Comparison of ENCODE assay signal across 7 mouse cellular contexts in genomic region chr16:44138979-44139535, GRCm38 (mm10). TPM values are rescaled to one million over a fixed set of nuclear protein-coding genes. Genes with fewer than 3 reads are reported as not detected.
DNase-seq lines count a peak whose midpoint lies in the region; ATAC-seq lines count a peak whose summit lies in the region.

No protein-coding gene starts in this region.

- WGBS in intestine, embryonic 15.5 days: under 1% methylated on average over 25 of the region's 25 CpGs
- WGBS in midbrain, embryonic 10.5 days: under 1% methylated on average over 25 of the region's 25 CpGs

- no peaks in the 10 kb centered on the region for H3K36me3 ChIP-seq in intestine, embryonic 15.5 days
- no peaks in the 10 kb centered on the region for H3K36me3 ChIP-seq in midbrain, embryonic 10.5 days

- peak overlapping the region; percentile 97 for H3K27ac ChIP-seq in intestine, embryonic 15.5 days
- H3K27ac ChIP-seq in midbrain, embryonic 10.5 days (replicated peaks): peak overlapping the region; percentile 97

- H3K4me3 ChIP-seq in intestine, embryonic 15.5 days (replicated peaks): peak overlapping the region; percentile 97
- peak overlapping the region; percentile 97 for H3K4me3 ChIP-seq in midbrain, embryonic 10.5 days

- H3K9ac ChIP-seq in intestine, embryonic 15.5 days: peak overlapping the region; percentile 81

- peak; percentile 91 for ATAC-seq in intestine, embryonic 15.5 days

- peaks cover 6% of the 10 kb centered on the region; the same call in 1 of the 2 replicates for H3K4me1 ChIP-seq in intestine, embryonic 15.5 days (replicated peaks)
- H3K4me1 ChIP-seq in midbrain, embryonic 10.5 days: peaks cover 22% of the 10 kb centered on the region

- peak; percentile 92 for DNase-seq in adrenal gland, adult 2 months
- peak; percentile 89 for DNase-seq in embryo, embryonic 11.5 days (ENCODE audit: low read depth, low spot score)
- peak; percentile 77 to 82 for DNase-seq in gastrocnemius, postnatal 36 days
- peak; percentile 90 to 96 for DNase-seq in left cerebral cortex, postnatal 25 days (ENCODE audit: low spot score in 2 of 2)
- peak; percentile 84 for DNase-seq in midbrain, embryonic 10.5 days (ENCODE audit: low spot score)
- peak; percentile 80 for DNase-seq in right cerebral cortex, postnatal 4 days

- H3K27me3 ChIP-seq in intestine, embryonic 15.5 days (replicated peaks): no peaks in the 10 kb centered on the region
- no peaks in the 10 kb centered on the region for H3K27me3 ChIP-seq in midbrain, embryonic 10.5 days (ENCODE audit: low read depth, poor library complexity, severe bottlenecking)

- H3K4me2 ChIP-seq in intestine, embryonic 15.5 days (replicated peaks): peak overlapping the region; percentile 79

- H3K9me3 ChIP-seq in intestine, embryonic 15.5 days: no peaks in the 10 kb centered on the region
- H3K9me3 ChIP-seq in midbrain, embryonic 10.5 days (replicated peaks): no peaks in the 10 kb centered on the region

- intact Hi-C loops in gastrocnemius, postnatal 36 days (cut with DNase I): no loop called here
- intact Hi-C loops in left cerebral cortex, postnatal 25 days (cut with DNase I): loop anchor here (1.0 to 2.0 kb wide), 2 partner anchors 17 to 34 kb away; partner anchors contain the start of gene Usf3

RNA-seq across cellular contexts. Expression of gene Atp6v1a, which starts 0.4 kb away (rescaled TPM):
- total RNA-seq in adrenal gland, adult 2 months (2021): 100 to 1,000 TPM; 140 to 162 TPM
- polyA plus RNA-seq in adrenal gland, adult 2 months (2012; rRNA removed): 10.5 and 12.9 TPM in 2 replicates
- 10 to 100 TPM; 20.5 to 21.6 TPM for total RNA-seq in gastrocnemius, postnatal 36 days (2021)
- 61.0 and 64.0 TPM in 2 replicates for polyA plus RNA-seq in intestine, embryonic 15.5 days (2015; fragmentation: Nextera tagmentation; extraction: Ambion mirVana)
- total RNA-seq in left cerebral cortex, postnatal 25 days (2021): 100 to 1,000 TPM; 440 to 493 TPM
- polyA plus RNA-seq in midbrain, embryonic 10.5 days (2016; fragmentation: Nextera tagmentation; extraction: Ambion mirVana): 43.3 and 55.5 TPM in 2 replicates

RNA-seq across cellular contexts. Expression of gene Naa50, which starts 0.6 kb away (rescaled TPM):
- 10 to 100 TPM; 73.5 to 81.3 TPM for total RNA-seq in adrenal gland, adult 2 months (2021)
- polyA plus RNA-seq in adrenal gland, adult 2 months (2012; rRNA removed): 14.6 and 22.8 TPM in 2 replicates
- total RNA-seq in gastrocnemius, postnatal 36 days (2021): 100 to 1,000 TPM; 161 to 167 TPM
- 94.2 and 109 TPM in 2 replicates for polyA plus RNA-seq in intestine, embryonic 15.5 days (2015; fragmentation: Nextera tagmentation; extraction: Ambion mirVana)
- total RNA-seq in left cerebral cortex, postnatal 25 days (2021): 10 to 100 TPM; 59.9 to 60.2 TPM
- polyA plus RNA-seq in midbrain, embryonic 10.5 days (2016; fragmentation: Nextera tagmentation; extraction: Ambion mirVana): 129 and 143 TPM in 2 replicates

RNA-seq across cellular contexts. Expression of gene Usf3, which starts 34.0 kb away (rescaled TPM):
- total RNA-seq in adrenal gland, adult 2 months (2021): 10 to 100 TPM; 17.0 to 24.6 TPM
- 3.1 and 5.0 TPM in 2 replicates for polyA plus RNA-seq in adrenal gland, adult 2 months (2012; rRNA removed)
- total RNA-seq in gastrocnemius, postnatal 36 days (2021): 10 to 100 TPM; 33.2 to 35.6 TPM
- polyA plus RNA-seq in intestine, embryonic 15.5 days (2015; fragmentation: Nextera tagmentation; extraction: Ambion mirVana): 2.6 and 3.0 TPM in 2 replicates
- 10 to 100 TPM; 37.5 to 38.4 TPM for total RNA-seq in left cerebral cortex, postnatal 25 days (2021)
- polyA plus RNA-seq in midbrain, embryonic 10.5 days (2016; fragmentation: Nextera tagmentation; extraction: Ambion mirVana): 1.7 and 2.3 TPM in 2 replicates

Comparison
In these comparisons a context has a peak if more than half of its experiments do, and no peak if none do; other contexts are left out.
1. Peak in every context shown above with its lines: DNase-seq, ATAC-seq, H3K4me3 ChIP-seq and H3K27ac ChIP-seq.
2. RNA of gene Atp6v1a, which starts 0.4 kb away (total RNA-seq): 440 to 493 TPM in left cerebral cortex, postnatal 25 days and 140 to 162 TPM in adrenal gland, adult 2 months; 20.5 to 21.6 TPM in gastrocnemius, postnatal 36 days; every median in the first group is over 4 times any median in the second.